Mouse (Mus musculus): ENCODE measurements around the gene Ift80.

- TF ChIP-seq ZNF384 (IDR thresholded peaks at IDR 0.05; ENCODE audit: low read depth, low read length): no peak
- TF ChIP-seq CHD2 (IDR thresholded peaks at IDR 0.05; ENCODE audit: low read depth, low read length): no peak
Observed at GRCm38 (mm10) chr3:68895426-68895825, 108.9 kb downstream of the Ift80 start.

Data from ES-E14 (cell line).